Mouse (Mus musculus) thymus, postnatal 14 days (tissue): ENCODE measurements around the gene Fgf4.

Experiments used
- DNase-seq: peaks from one replicate; pipeline ENCODE4 v3.0.0; 2021

Gene Fgf4

GRCm38 (mm10) chr7:144847067-144847466 is at the start of gene Fgf4:
Gene Fgf4, plus strand, starts transcription at chr7:144847367.
- DNase-seq: no peak

- no peak for DNase-seq
These were observed 48.7 kb upstream of the Fgf4 start for GRCm38 (mm10) chr7:144798471-144798870.

- DNase-seq: no peak
These were observed 40.1 kb upstream of the Fgf4 start for GRCm38 (mm10) chr7:144807036-144807435.

- DNase-seq: no peak
These were observed 39.1 kb upstream of the Fgf4 start for GRCm38 (mm10) chr7:144807976-144808577.

- DNase-seq: no peak
These were observed 35.6 kb upstream of the Fgf4 start for GRCm38 (mm10) chr7:144811521-144811920.

GRCm38 (mm10) chr7:144821901-144822300 is 25.3 kb upstream of the Fgf4 start:
- no peak for DNase-seq

GRCm38 (mm10) chr7:144823988-144824387 is 23.2 kb upstream of the Fgf4 start:
- no peak for DNase-seq

GRCm38 (mm10) chr7:144828369-144828768 is 18.8 kb upstream of the Fgf4 start:
- no peak for DNase-seq

GRCm38 (mm10) chr7:144837891-144838488 is 9.2 kb upstream of the Fgf4 start, which contains the start of gene Fgf3:
Gene Fgf3, plus strand, starts transcription at chr7:144838083.
- DNase-seq: no peak

- no peak for DNase-seq
These were observed 8.4 kb upstream of the Fgf4 start for GRCm38 (mm10) chr7:144838522-144839503.

- DNase-seq: peak; percentile 55
These were observed 1.0 kb upstream of the Fgf4 start for GRCm38 (mm10) chr7:144846158-144846557.

GRCm38 (mm10) chr7:144851321-144851720 is 4.2 kb downstream of the Fgf4 start:
- no peak for DNase-seq

GRCm38 (mm10) chr7:144854966-144855365 is 7.8 kb downstream of the Fgf4 start:
- DNase-seq: no peak

- DNase-seq: no peak
These were observed 10.0 kb downstream of the Fgf4 start for GRCm38 (mm10) chr7:144857158-144857557.

- DNase-seq: no peak
These were observed 10.7 kb downstream of the Fgf4 start for GRCm38 (mm10) chr7:144857826-144858342.

- DNase-seq: no peak
These were observed 11.5 kb downstream of the Fgf4 start for GRCm38 (mm10) chr7:144858702-144859101.

GRCm38 (mm10) chr7:144861056-144861768 is 14.0 kb downstream of the Fgf4 start:
- no peak for DNase-seq

- no peak for DNase-seq
These were observed 14.6 kb downstream of the Fgf4 start for GRCm38 (mm10) chr7:144861769-144862070.

- no peak for DNase-seq
These were observed 15.0 kb downstream of the Fgf4 start for GRCm38 (mm10) chr7:144862126-144862525.

GRCm38 (mm10) chr7:144862712-144863111 is 15.5 kb downstream of the Fgf4 start:
- no peak for DNase-seq

GRCm38 (mm10) chr7:144863196-144863595 is 16.0 kb downstream of the Fgf4 start:
- DNase-seq: no peak

- DNase-seq: no peak
These were observed 17.0 kb downstream of the Fgf4 start for GRCm38 (mm10) chr7:144864160-144864670.

- DNase-seq: no peak
These were observed 20.0 kb downstream of the Fgf4 start for GRCm38 (mm10) chr7:144867161-144867560.
